Comparison of ENCODE assay signal across 7 mouse cellular contexts in the genomic region with DNA sequence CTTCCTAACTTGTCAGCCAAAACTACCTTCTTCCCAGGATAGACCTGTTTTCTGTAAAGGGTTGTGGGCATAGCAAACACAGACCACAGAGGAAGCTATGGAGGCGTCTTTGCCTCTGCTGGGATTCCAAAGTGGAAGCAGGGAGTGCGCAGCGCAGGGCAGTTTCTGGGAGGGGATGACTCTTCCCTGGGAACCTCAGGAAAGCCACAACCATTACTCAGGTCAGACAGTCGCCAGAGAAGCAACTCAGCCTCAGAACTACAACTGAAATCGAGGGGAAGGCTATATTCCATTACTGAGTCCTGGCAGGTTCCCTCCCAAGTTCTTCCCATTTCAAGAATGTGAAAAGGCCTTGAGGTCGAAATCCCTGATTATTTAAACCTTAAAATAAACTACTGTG. TPM values are rescaled to one million over a fixed set of nuclear protein-coding genes. Genes with fewer than 3 reads are reported as not detected.
DNase-seq lines count a peak whose midpoint lies in the region; ATAC-seq lines count a peak whose summit lies in the region.

No protein-coding gene starts in this region.

- WGBS in lung, embryonic 15.5 days: 34% methylated on average over 6 of the region's 6 CpGs
- 16% methylated on average over 6 of the region's 6 CpGs for WGBS in forebrain, embryonic 14.5 days
- 45% methylated on average over 6 of the region's 6 CpGs for WGBS in liver, embryonic 12.5 days (ENCODE audit: insufficient replicate concordance)
- 42% methylated on average over 6 of the region's 6 CpGs for WGBS in stomach, embryonic 16.5 days

- no peaks in the 10 kb centered on the region for H3K27me3 ChIP-seq in lung, embryonic 15.5 days
- H3K27me3 ChIP-seq in forebrain, embryonic 14.5 days (replicated peaks; ENCODE audit: control insufficient read depth, insufficient read depth, low read length): no peaks in the 10 kb centered on the region
- peaks cover 41% of the 10 kb centered on the region for H3K27me3 ChIP-seq in liver, embryonic 12.5 days (replicated peaks)
- no peaks in the 10 kb centered on the region for H3K27me3 ChIP-seq in stomach, embryonic 16.5 days (ENCODE audit: control insufficient read depth, insufficient read depth, low read length)

- H3K9me3 ChIP-seq in lung, embryonic 15.5 days: no peaks in the 10 kb centered on the region
- no peaks in the 10 kb centered on the region for H3K9me3 ChIP-seq in forebrain, embryonic 14.5 days (replicated peaks; ENCODE audit: control insufficient read depth, low read length)
- no peaks in the 10 kb centered on the region for H3K9me3 ChIP-seq in liver, embryonic 12.5 days (replicated peaks)
- no peaks in the 10 kb centered on the region for H3K9me3 ChIP-seq in stomach, embryonic 16.5 days (replicated peaks; ENCODE audit: control insufficient read depth, low read length)

- H3K36me3 ChIP-seq in lung, embryonic 15.5 days: no peaks in the 10 kb centered on the region
- no peaks in the 10 kb centered on the region for H3K36me3 ChIP-seq in forebrain, embryonic 14.5 days (ENCODE audit: control insufficient read depth, insufficient read depth, low read length)
- no peaks in the 10 kb centered on the region for H3K36me3 ChIP-seq in liver, embryonic 12.5 days
- no peaks in the 10 kb centered on the region for H3K36me3 ChIP-seq in stomach, embryonic 16.5 days (ENCODE audit: control insufficient read depth, insufficient read depth, low read length)

- ATAC-seq in lung, embryonic 15.5 days (ENCODE audit: borderline replicate concordance, extremely low read depth, low FRiP score, low TSS enrichment): no peak
- ATAC-seq in forebrain, embryonic 14.5 days: no peak
- no peak for ATAC-seq in liver, embryonic 12.5 days
- ATAC-seq in stomach, embryonic 16.5 days (ENCODE audit: insufficient read depth, low FRiP score): no peak

- H3K4me3 ChIP-seq in lung, embryonic 15.5 days: peak overlapping the region; percentile 89
- H3K4me3 ChIP-seq in forebrain, embryonic 14.5 days (ENCODE audit: low read depth, low read length): peak overlapping the region; percentile 71
- peak overlapping the region; percentile 67 for H3K4me3 ChIP-seq in liver, embryonic 12.5 days
- H3K4me3 ChIP-seq in stomach, embryonic 16.5 days (replicated peaks; ENCODE audit: low read length): peak overlapping the region; percentile 80

- H3K9ac ChIP-seq in lung, embryonic 15.5 days: peak overlapping the region; percentile 80
- H3K9ac ChIP-seq in forebrain, embryonic 14.5 days (ENCODE audit: low read length): peak overlapping the region; percentile 79
- H3K9ac ChIP-seq in liver, embryonic 12.5 days: no peak overlapping the region
- H3K9ac ChIP-seq in stomach, embryonic 16.5 days (ENCODE audit: low read length): no peak overlapping the region

- DNase-seq in lung, postnatal 14 days: no peak
- no peak for DNase-seq in forebrain, embryonic 14.5 days (ENCODE audit: low spot score)
- no peak for DNase-seq in urinary bladder, postnatal 10 days (ENCODE audit: low spot score)
- DNase-seq in thymus, adult 18-20 months: no peak

- no peak overlapping the region for H3K27ac ChIP-seq in lung, embryonic 15.5 days
- no peak overlapping the region for H3K27ac ChIP-seq in forebrain, embryonic 14.5 days (ENCODE audit: low read depth, low read length)
- no peak overlapping the region for H3K27ac ChIP-seq in liver, embryonic 12.5 days
- no peak overlapping the region for H3K27ac ChIP-seq in stomach, embryonic 16.5 days (ENCODE audit: low read length)

- H3K4me1 ChIP-seq in lung, embryonic 15.5 days: peaks cover 30% of the 10 kb centered on the region
- peaks cover 14% of the 10 kb centered on the region; the same call in 1 of the 2 replicates for H3K4me1 ChIP-seq in forebrain, embryonic 14.5 days (ENCODE audit: control insufficient read depth, insufficient read depth, low read length)
- H3K4me1 ChIP-seq in liver, embryonic 12.5 days: peaks cover 19% of the 10 kb centered on the region
- peaks cover 22% of the 10 kb centered on the region for H3K4me1 ChIP-seq in stomach, embryonic 16.5 days (ENCODE audit: control insufficient read depth, insufficient read depth, low read length)

- peak overlapping the region; percentile 83 for H3K4me2 ChIP-seq in lung, embryonic 15.5 days
- H3K4me2 ChIP-seq in forebrain, embryonic 14.5 days (ENCODE audit: low read length): peak overlapping the region; percentile 66
- peak overlapping the region; percentile 86 for H3K4me2 ChIP-seq in liver, embryonic 12.5 days
- H3K4me2 ChIP-seq in stomach, embryonic 16.5 days (ENCODE audit: low read depth, low read length): peak overlapping the region; percentile 90

RNA-seq across cellular contexts. Expression of gene Tjp2, which starts 51.8 kb away (rescaled TPM):
- 36.6 and 38.6 TPM in 2 replicates for polyA plus RNA-seq in lung, embryonic 15.5 days (2015; fragmentation: Nextera tagmentation; extraction: Ambion mirVana)
- polyA plus RNA-seq in forebrain, embryonic 14.5 days (2014; fragmentation: Nextera tagmentation; extraction: Ambion mirVana): 9.0 and 11.6 TPM in 2 replicates
- 8.7 and 9.1 TPM in 2 replicates for polyA plus RNA-seq in liver, embryonic 12.5 days (2016; fragmentation: Nextera tagmentation; extraction: Ambion mirVana)
- polyA plus RNA-seq in stomach, embryonic 16.5 days (2015; fragmentation: Nextera tagmentation; extraction: Ambion mirVana): 30.4 and 31.1 TPM in 2 replicates

Comparison
In these comparisons a context has a peak if more than half of its experiments do, and no peak if none do; other contexts are left out.
1. H3K9ac ChIP-seq: peak in lung, embryonic 15.5 days (single experiment) and forebrain, embryonic 14.5 days (single experiment); none in liver, embryonic 12.5 days (single experiment) and stomach, embryonic 16.5 days (single experiment).
2. Peak in every context shown above with its lines, with median percentiles within 50 percentile points of each other: H3K4me2 ChIP-seq and H3K4me3 ChIP-seq.